Mouse (Mus musculus) urinary bladder, adult 2 months (tissue): ENCODE results near the gene Ndst4. TPM values are rescaled to one million over a fixed set of nuclear protein-coding genes. Genes with fewer than 3 reads are reported as not detected.

Experiments
- DNase-seq: peaks from one replicate; pipeline ENCODE4 v3.0.0; 2022; ENCODE audit warnings: low spot score
- polyA plus RNA-seq: library from polyadenylated mRNA; depleted of rRNA; stranded (reverse); fragments of >200 nt; gene quantifications from 2 replicates; pipeline ENCODE4 v1.2.3, GENCODE M21; 2012; rRNA removed

Ndst4 gene
- 0.15 and 0.18 TPM in 2 replicates for polyA plus RNA-seq

DNA sequence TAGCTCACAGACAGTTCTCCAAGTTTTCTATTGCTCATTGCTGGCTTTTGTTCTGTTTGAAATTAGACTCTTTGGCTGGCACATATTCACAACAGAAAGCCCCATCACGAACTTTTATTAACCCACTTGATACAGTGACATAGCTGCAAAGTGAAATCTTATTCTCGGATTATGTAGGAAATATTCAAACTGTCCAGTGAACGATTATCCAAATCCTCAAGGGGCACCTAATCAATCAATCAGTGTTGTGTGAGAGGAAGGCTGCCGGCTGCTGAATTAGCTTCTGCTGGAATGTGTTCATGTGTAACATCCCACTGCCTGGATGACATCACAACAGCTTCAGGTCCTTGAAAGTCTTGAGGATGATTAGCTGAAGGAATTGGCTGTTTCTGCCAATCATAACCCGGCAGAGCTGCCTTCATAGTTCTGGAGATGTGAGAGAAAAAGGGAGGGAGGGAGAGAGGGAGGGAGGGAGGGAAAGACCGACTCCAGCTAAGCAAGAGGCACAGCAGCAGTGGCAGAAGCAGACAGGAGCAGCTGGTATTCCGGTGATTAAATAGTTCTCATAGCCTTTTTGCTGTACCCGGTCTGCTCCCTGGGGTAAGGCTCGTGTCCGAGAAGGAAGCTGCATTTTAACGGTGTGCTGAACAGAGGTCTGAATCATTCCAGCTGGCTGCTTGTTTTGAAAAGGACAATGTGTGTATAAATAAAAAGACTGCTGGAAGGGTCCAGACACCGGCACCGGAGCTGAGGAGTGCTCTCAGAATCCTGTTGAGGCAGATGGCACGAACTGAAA lies at the start of gene Ndst4:
Gene Ndst4, plus strand, starts transcription at position 476 of the 796 bp plus-strand sequence.
- DNase-seq = no peak

- no peak for DNase-seq
Measured at GRCm38 (mm10) chr3:125397443-125397842, 6.4 kb upstream of the Ndst4 start.

DNA sequence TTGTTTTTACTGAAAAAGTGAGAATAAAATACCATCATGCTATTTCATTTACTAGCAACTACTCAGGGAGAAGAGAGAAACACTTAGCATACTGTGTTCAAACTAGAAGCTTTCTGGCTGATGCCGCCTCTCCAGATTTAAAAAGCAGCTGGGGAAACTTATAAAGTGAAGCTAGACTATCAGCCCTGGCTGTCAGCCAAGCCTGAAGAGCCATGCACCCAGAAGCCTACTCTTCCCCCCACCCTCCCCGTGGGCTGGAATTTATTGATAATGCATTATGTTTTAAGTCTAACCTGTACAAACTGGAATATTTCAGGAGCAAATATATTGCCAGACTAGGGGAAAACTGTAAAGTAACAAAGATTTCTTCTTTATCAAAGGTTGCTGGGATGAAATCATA lies 2.6 kb downstream of the Ndst4 start:
- DNase-seq = no peak

DNA sequence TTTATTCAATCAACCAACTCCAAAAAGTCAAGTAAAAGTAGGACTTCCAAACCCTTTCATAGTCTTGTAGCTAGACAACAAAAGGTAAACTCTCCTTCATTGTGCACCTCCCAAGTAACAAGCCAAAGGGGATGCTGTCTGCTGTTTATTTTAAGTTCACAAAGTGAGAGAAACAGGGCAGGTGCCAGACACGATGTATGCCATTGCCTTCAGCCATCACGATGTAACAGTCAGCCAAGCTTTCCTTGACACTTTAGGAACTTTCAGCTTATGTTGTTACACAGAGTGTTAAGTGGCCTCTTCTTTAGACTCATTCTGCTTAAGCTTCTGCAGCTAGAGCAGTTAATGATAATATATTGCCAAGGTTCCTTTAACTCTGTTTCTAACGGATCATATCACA lies 3.1 kb downstream of the Ndst4 start:
- no peak for DNase-seq

DNA sequence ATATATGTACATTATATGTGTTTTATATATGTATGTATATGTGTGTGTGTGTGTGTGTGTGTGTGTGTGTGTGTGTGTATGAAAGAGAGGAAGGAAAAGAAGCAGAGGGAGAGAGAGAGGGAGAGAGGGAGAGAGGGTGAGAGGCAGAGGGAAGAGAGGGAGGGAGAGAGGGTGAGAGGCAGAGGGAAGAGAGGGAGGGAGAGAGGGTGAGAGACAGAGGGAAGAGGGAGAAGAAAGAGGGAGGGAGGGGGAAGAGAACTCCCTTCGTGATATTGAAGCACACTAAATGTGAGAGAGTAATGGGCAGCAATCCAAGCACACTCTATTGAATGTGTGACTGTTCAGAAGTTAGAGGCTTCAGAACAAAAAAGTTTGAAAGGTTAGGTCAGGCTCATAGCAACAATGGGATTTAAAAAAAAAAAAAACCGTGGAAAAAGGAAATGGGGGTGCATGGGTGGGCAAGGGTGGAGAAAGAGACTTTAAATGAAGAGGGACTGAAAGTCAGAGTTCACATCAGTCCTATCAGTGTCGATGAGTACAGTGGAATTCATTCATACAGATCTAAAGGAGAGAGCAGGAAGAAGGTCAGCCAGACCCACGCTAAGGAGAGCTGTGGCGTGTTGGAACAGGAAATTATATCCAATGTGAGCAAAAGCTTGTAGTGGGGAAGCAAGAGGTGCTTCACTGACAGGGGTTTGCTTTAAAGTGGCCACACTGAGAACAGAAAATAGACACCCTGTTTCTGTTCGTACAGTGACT lies 63.2 kb downstream of the Ndst4 start:
- DNase-seq = no peak

- no peak for DNase-seq
Measured at GRCm38 (mm10) chr3:125510102-125510501, 106.2 kb downstream of the Ndst4 start.

- DNase-seq = no peak
Measured at GRCm38 (mm10) chr3:125533371-125533770, 129.5 kb downstream of the Ndst4 start.

GRCm38 (mm10) chr3:125570602-125571001 lies 166.7 kb downstream of the Ndst4 start:
- DNase-seq = no peak

- no peak for DNase-seq
Measured at GRCm38 (mm10) chr3:125632233-125632632, 228.4 kb downstream of the Ndst4 start.

DNA sequence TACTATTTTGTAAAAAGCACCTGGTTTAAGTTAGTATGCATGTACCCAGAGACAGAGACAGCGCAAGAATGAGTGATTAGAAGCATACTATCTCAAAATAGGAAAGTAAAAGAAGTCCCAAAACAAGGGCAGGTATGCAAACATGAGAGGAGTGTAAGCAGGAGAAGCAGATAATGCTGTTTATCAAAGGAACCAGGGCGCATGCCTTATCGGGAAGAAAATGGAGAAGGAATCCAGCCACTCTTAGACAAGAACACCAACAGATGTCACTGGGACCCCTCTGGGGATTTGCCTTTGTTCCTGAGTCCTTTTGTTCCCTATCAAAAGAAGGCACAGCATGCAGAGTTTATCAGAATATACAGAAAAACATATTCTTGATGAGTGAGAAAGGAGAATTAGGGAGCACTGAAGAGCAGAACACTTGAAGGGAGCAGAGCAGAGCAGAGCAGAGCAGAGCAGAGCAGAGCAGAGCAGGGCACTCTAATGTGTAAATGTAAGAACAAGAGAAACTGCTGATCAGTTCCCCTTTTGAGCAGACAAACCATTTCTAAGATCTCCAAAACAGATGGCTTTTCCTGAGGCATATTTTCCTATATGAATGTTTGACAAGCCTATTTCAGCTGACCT lies 251.2 kb downstream of the Ndst4 start:
- no peak for DNase-seq

- no peak for DNase-seq
Measured at GRCm38 (mm10) chr3:125660114-125660717, 256.3 kb downstream of the Ndst4 start.

DNA sequence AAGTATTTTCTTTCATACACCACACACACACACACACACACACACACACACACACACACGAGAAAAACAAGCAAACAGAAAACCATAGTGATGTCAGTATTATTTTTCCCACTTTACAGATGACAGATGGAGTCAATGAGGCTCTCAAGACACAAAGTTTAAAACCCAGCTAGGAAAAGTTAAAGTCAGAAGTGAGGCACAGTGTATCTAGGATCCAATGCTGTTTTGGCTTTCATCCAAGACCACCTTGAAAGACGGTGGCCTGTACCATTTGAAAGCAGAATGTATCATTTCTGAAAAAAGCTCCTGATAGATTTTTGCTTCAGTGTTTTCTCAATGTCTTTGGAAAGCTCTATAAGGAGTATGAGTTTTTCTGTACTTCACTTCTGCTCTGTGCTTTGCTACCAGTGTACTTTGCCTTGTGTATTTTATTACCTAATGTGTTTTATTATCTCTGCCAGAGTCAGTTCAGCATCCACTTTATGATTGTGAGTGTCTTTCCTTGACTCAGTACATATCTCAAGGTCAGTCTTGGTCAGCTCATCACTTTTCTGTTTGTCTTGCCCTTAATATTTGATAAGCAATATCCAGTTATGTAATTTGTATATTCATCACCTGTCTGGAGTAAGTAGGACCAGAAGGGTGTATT lies 257.1 kb downstream of the Ndst4 start:
- DNase-seq = no peak

DNA sequence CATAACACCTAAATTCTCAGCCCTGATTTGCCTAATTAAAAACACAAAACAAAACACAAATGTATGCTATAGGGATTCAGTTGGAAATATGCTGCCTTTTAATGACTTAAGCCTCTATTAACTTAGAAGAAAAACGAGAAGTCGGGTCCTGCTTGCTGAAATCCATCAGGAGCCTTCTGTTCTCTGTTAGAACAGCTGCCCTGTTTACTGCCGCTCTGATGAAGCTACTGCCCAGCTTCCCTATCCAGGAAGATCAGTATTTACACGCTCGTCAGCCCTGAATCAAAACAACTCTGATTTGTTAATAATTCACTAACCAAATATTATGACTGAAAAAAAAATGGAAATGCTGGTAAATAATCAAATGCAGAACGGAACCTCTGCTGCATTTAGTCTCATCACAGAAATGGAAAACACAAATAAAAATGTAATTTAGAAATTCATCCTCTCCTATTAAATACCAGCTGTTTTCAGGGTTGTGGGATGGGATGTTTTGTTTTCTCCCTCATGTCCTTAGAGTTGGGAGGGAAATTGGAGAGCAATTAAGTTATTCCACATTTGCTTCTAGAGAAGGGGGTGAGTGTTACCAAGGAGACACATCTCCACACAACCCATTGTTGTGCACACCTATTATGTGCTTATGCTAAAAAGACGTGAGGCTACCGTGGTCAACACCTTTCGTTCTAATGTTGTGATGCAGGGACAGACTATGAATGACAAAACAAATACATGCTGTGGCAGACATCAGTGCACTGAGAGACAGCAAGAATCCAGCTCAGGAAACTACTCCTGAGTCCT lies 270.3 kb downstream of the Ndst4 start:
- DNase-seq = no peak

GRCm38 (mm10) chr3:125675211-125675896 lies 271.5 kb downstream of the Ndst4 start:
- no peak for DNase-seq

- DNase-seq = no peak
Measured at GRCm38 (mm10) chr3:125678924-125679323, 275.0 kb downstream of the Ndst4 start.

DNA sequence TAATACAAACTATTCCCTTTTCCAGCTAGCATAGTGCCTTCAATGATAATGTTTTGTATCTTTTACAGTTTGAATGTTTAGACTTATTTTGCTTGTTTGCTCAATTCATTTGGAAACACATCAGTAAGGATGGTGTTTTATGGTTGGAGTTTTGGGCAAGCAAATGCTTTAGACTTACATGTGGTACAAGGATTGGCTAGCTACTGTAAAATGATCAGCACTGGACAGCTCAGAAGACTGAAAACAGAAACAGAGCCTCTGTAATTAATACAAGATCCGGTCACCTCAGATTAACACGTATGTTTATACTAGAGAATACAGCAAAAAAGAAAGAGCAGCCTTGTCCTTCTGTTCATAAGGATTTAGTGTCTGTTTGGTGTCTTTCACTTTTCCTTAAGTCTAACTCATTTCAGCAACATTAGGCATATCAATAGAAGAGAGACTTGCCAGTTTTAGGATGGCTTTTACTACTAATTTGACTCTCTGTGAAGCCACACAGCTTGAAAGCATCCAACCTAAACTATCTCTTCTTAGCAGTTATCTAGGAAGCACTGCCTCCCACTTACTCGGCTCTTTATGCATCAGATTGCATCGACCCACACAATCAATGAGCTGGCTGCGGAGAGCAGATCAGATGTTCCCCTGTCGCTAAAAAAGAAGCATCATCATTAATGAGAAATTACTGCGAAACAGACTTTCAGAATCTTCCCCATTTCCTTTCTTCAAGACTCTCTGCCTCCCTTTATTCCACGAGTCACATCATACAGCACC lies 279.8 kb downstream of the Ndst4 start:
- no peak for DNase-seq

GRCm38 (mm10) chr3:125684583-125684982 lies 280.7 kb downstream of the Ndst4 start:
- DNase-seq = no peak

DNA sequence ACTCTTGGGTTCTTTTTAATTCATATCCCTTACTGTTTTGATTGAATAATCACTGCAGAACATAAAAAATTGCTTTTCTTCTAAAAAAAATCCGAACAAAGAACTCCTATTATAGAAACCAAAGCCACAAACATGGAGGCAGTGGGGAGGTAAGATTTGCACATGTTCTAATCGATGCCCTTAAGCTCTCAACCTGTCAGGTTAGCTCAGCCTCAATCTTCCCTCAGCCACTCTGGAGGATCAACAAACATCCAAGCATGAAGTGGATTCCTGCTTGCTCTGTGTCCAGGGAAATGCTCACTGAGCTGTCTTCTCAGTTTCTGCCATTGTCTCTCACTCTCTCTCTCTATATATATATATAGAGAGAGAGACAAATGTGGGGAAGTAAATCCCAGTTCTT lies 283.7 kb downstream of the Ndst4 start:
- no peak for DNase-seq

DNA sequence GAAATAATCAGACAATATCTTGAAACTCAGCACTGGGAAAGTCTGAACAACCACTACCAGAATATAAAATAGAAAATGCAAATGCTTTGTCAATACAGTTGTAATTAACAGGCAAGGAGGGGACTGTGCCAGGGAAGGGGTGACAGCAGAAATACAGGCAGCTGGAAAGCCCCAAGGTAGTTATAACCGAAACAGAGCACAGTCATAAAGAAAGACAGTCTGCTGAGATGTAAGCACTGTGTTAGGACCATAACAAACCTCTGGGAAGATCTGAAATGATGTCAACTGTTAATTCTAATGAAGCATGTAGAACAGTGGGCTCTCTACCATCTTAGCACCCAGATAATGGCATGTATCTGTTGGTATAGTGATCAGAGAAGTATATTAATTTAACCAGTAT lies 287.1 kb downstream of the Ndst4 start:
- no peak for DNase-seq

- no peak for DNase-seq
Measured at GRCm38 (mm10) chr3:125722953-125723352, 319.1 kb downstream of the Ndst4 start.
